Mouse (Mus musculus) lung, postnatal 0 days (tissue): ENCODE measurements at regions not wholly inside any gene's neighbourhood (a gene's known extent, or its start where the extent isn't known, plus 50 kb on each side); places are given as distances from the start of the nearest gene placed in this dataset.

Experiments
- ATAC-seq: fragments of 200-750 bp; cut with Nextera tagmentation; 2 replicates; pipeline ENCODE4 v1.8.0; 2017; ENCODE audit warnings: moderate library complexity
- DNase-seq: peaks from one replicate; pipeline ENCODE4 v3.0.0-alpha.2; 2016; ENCODE audit warnings: low spot score
- H3K27ac ChIP-seq: fragments of 300-500 bp; sonication (generic); 2 replicates; pipeline ENCODE4 v1.5.1; 2014; ENCODE audit warnings: antibody characterized with exemption, mild to moderate bottlenecking, low read length, mixed read lengths
- H3K27me3 ChIP-seq: fragments of 300-500 bp; sonication (generic); replicated peaks from 2 replicates; pipeline ENCODE4 v1.6.1; 2014; ENCODE audit warnings: low read length, mixed read lengths; ENCODE audit not compliant: insufficient read depth
- H3K36me3 ChIP-seq: fragments of 300-500 bp; sonication (generic); 2 replicates; pipeline ENCODE4 v1.6.1; 2014; ENCODE audit warnings: low read length, mixed read lengths; ENCODE audit not compliant: insufficient read depth
- H3K4me1 ChIP-seq: fragments of 300-500 bp; sonication (generic); 2 replicates; pipeline ENCODE4 v1.6.1; 2014; ENCODE audit warnings: antibody characterized with exemption, low read depth, low read length, mixed read lengths; ENCODE audit not compliant: insufficient read depth
- H3K4me2 ChIP-seq: fragments of 300-500 bp; sonication (generic); replicated peaks from 2 replicates; pipeline ENCODE4 v1.6.1; 2014; ENCODE audit warnings: low read depth, mild to moderate bottlenecking, low read length, moderate library complexity, mixed read lengths
- H3K4me3 ChIP-seq: fragments of 300-500 bp; sonication (generic); 2 replicates; pipeline ENCODE4 v1.5.1; 2014; ENCODE audit warnings: low read depth, low read length
- H3K9ac ChIP-seq: fragments of 300-500 bp; sonication (generic); replicated peaks from 2 replicates; pipeline ENCODE4 v1.6.1; 2014; ENCODE audit warnings: low read depth, mild to moderate bottlenecking
- H3K9me3 ChIP-seq: fragments of 300-500 bp; sonication (generic); 2 replicates; pipeline ENCODE4 v1.6.1; 2016; ENCODE audit warnings: low read length, mixed read lengths
- CTCF ChIP-seq: IDR thresholded peaks from 2 replicates; pipeline ENCODE4 v1.5.1; 2016; ENCODE audit warnings: antibody characterized with exemption, mild to moderate bottlenecking
- EP300 ChIP-seq: IDR thresholded peaks from 2 replicates; pipeline ENCODE4 v1.6.1; 2016; ENCODE audit warnings: antibody characterized with exemption, mild to moderate bottlenecking, control low read depth
- WGBS: fragments of 180-500 bp; shearing (Covaris S2); extraction: QIAGEN DNeasy Blood & Tissue Kit; methylation state at CpG from one replicate; pipeline ENCODE4 v1.1.7; 2014; 5-methylcytosine and 5-hydroxymethylcytosine counted together

DNA sequence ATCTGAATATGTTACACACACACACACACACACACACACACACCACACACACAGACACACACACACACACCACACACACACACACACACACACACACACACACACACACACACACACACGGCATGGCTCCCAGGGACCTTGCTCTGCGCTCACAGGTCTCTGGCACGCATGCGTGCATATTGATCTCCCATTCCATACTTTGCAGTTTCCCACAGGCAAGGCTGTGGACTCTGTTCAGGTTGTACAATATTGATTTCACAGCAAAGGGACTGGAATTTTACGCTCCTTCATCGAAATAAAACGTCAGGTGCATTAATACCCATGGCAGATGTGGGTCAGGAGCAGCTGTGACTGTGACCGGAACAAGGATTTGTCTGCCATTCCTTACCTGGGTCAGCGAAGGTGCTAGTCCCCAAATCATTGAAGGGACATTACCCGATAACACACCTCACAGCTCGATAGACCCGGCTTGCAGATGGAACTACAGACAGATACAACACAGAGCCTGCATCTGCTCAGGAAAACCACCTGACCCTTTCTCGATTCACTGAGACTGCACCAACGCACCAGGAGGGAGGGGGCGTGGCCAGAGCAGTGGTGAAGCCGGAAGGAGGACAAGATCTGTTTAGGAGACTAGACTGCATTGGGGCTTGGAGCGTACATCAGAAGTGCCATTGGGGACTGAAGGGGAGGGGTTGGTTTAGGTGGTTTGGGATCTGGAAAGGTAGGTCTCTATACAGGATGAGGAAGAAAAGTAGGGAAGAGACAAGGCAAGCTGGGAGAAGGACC lies 91.1 kb upstream of the Sulf2 start:
- DNase-seq (no peak), ATAC-seq (no peak)
- Histone ChIP-seq H3K4me1 (no peaks in the 10 kb centered on the region), H3K4me2 (no peak overlapping the region), H3K9ac (no peak overlapping the region), H3K36me3 (no peaks in the 10 kb centered on the region), H3K9me3 (no peaks in the 10 kb centered on the region), H3K4me3 (no peak overlapping the region), H3K27ac (no peak overlapping the region), H3K27me3 (no peaks in the 10 kb centered on the region)
- TF ChIP-seq CTCF (no peak), EP300 (no peak)
- WGBS, result 77% methylated on average over 17 of the region's 17 CpGs

DNA sequence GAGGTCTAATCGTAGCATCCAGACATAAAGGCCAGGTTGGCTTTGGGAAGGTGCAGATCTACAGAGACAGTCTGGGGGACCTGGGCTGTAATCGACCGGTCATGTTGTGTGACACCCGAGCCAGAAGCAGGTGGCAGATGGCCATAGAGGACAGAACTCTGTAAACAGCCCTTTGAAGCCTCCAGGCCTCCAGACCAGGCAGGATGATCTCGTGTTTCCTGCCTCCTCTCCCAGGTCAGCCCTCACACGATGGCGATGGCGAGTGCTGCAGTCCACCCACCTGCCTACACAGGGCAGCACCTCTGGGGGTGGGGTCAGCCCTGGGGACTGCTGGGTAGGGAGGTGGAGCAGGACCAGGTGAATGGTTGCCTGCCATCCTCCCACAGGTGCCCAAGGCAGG lies 89.8 kb upstream of the Sulf2 start:
- Histone ChIP-seq H3K4me3 (no peak overlapping the region), H3K27me3 (no peaks in the 10 kb centered on the region), H3K9ac (no peak overlapping the region), H3K27ac (no peak overlapping the region), H3K36me3 (no peaks in the 10 kb centered on the region), H3K4me1 (no peaks in the 10 kb centered on the region), H3K9me3 (no peaks in the 10 kb centered on the region), H3K4me2 (no peak overlapping the region)
- ATAC-seq, result no peak
- 36% methylated on average over 8 of the region's 8 CpGs for WGBS
- no peak for TF ChIP-seq EP300
- TF ChIP-seq CTCF, result no peak
- DNase-seq, result no peak

GRCm38 (mm10) chr2:166242786-166243521 lies 87.5 kb upstream of the Sulf2 start:
- no peak overlapping the region for H3K27ac ChIP-seq
- H3K36me3 ChIP-seq, result no peaks in the 10 kb centered on the region
- H3K9me3 ChIP-seq, result no peaks in the 10 kb centered on the region
- no peak overlapping the region for H3K4me3 ChIP-seq
- no peak for ATAC-seq
- no peak overlapping the region for H3K4me2 ChIP-seq
- WGBS, result 68% methylated on average over 14 of the region's 14 CpGs
- H3K4me1 ChIP-seq, result no peaks in the 10 kb centered on the region
- TF ChIP-seq CTCF, result no peak
- H3K27me3 ChIP-seq, result no peaks in the 10 kb centered on the region
- H3K9ac ChIP-seq, result no peak overlapping the region
- DNase-seq, result no peak

GRCm38 (mm10) chr2:166241310-166241709 lies 85.8 kb upstream of the Sulf2 start:
- H3K4me3 ChIP-seq, result no peak overlapping the region
- H3K9ac ChIP-seq, result no peak overlapping the region
- no peak for DNase-seq
- no peaks in the 10 kb centered on the region for H3K27me3 ChIP-seq
- WGBS, result 87% methylated on average over 3 of the region's 3 CpGs
- TF ChIP-seq CTCF, result no peak
- TF ChIP-seq EP300, result no peak
- H3K4me2 ChIP-seq, result no peak overlapping the region
- H3K36me3 ChIP-seq, result no peaks in the 10 kb centered on the region
- no peak for ATAC-seq
- no peaks in the 10 kb centered on the region for H3K9me3 ChIP-seq
- H3K27ac ChIP-seq, result no peak overlapping the region
- no peaks in the 10 kb centered on the region for H3K4me1 ChIP-seq

DNA sequence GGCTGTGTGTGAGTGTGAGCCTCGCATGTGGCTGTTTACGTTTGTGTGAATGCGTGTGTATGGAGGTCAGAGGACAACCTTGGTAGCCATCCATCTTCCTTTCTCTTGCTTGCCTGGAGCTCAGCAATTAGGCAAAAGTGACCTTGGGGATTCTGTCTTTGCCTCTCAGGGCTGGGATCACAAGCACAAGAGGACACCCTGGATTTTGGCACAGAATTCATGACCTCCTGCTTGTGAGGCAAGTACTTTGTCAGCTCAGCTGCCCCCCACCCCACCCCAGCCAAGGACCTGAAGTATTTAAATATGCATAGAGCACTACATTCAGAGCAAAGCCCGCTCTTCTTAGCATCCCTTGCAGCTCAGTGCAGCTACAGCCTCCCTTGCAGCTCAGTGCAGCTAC lies 84.6 kb upstream of the Sulf2 start:
- H3K9me3 ChIP-seq, result no peaks in the 10 kb centered on the region
- H3K27me3 ChIP-seq, result no peaks in the 10 kb centered on the region
- DNase-seq, result no peak
- no peak overlapping the region for H3K4me3 ChIP-seq
- no peak overlapping the region for H3K27ac ChIP-seq
- no peak overlapping the region for H3K4me2 ChIP-seq
- no peaks in the 10 kb centered on the region for H3K4me1 ChIP-seq
- no peak overlapping the region for H3K9ac ChIP-seq
- WGBS, result 71% methylated on average over 4 of the region's 4 CpGs
- no peak for TF ChIP-seq EP300
- no peak for TF ChIP-seq CTCF
- H3K36me3 ChIP-seq, result no peaks in the 10 kb centered on the region
- no peak for ATAC-seq

- WGBS, result 33% methylated on average over 13 of the region's 13 CpGs
- peak; percentile 79 for ATAC-seq
- Histone ChIP-seq H3K4me3 (no peak overlapping the region), H3K27ac (no peak overlapping the region), H3K4me1 (no peaks in the 10 kb centered on the region), H3K27me3 (no peaks in the 10 kb centered on the region), H3K36me3 (no peaks in the 10 kb centered on the region), H3K9ac (no peak overlapping the region), H3K9me3 (no peaks in the 10 kb centered on the region), H3K4me2 (no peak overlapping the region)
- TF ChIP-seq EP300 (peak; percentile 43), CTCF (no peak)
- DNase-seq, result peak; percentile 64
These were observed 82.2 kb upstream of the Sulf2 start for GRCm38 (mm10) chr2:166237554-166238269.
